Mouse (Mus musculus) limb, embryonic 15.5 days (tissue): ENCODE measurements around the gene Wnt10b. TPM values are rescaled to one million over a fixed set of nuclear protein-coding genes. Genes with fewer than 3 reads are reported as not detected.

Source experiments
- ATAC-seq: fragments of 200-750 bp; cut with Nextera tagmentation; 2 replicates; pipeline ENCODE4 v1.8.0; 2017; ENCODE audit warnings: low read depth, moderate TSS enrichment; ENCODE audit not compliant: insufficient number of reproducible peaks, low FRiP score, low TSS enrichment
- H3K27ac ChIP-seq: fragments of 300-500 bp; sonication (generic); 2 replicates; pipeline ENCODE4 v1.5.1; 2015; ENCODE audit warnings: moderate library complexity, mild to moderate bottlenecking, inconsistent platforms
- H3K27me3 ChIP-seq: fragments of 300-500 bp; sonication (generic); 2 replicates; pipeline ENCODE4 v1.6.1; 2015; ENCODE audit warnings: inconsistent platforms
- H3K36me3 ChIP-seq: fragments of 300-500 bp; sonication (generic); 2 replicates; pipeline ENCODE4 v1.6.1; 2015; ENCODE audit warnings: inconsistent platforms
- H3K4me1 ChIP-seq: fragments of 300-500 bp; sonication (generic); 2 replicates; pipeline ENCODE4 v1.6.1; 2015; ENCODE audit warnings: inconsistent platforms
- H3K4me2 ChIP-seq: fragments of 300-500 bp; sonication (generic); 2 replicates; pipeline ENCODE4 v1.6.1; 2015; ENCODE audit warnings: mild to moderate bottlenecking, inconsistent platforms
- H3K4me3 ChIP-seq: fragments of 300-500 bp; sonication (generic); 2 replicates; pipeline ENCODE4 v1.5.1; 2015; ENCODE audit warnings: mild to moderate bottlenecking, inconsistent platforms
- H3K9ac ChIP-seq: fragments of 300-500 bp; sonication (generic); 2 replicates; pipeline ENCODE4 v1.6.1; 2015; ENCODE audit warnings: inconsistent platforms
- H3K9me3 ChIP-seq: fragments of 300-500 bp; sonication (generic); 2 replicates; pipeline ENCODE4 v1.6.1; 2016; ENCODE audit warnings: inconsistent platforms
- WGBS: fragments of 180-500 bp; shearing (Covaris S2); methylation state at CpG from one replicate; pipeline ENCODE4 v1.1.7; 2015; 5-methylcytosine and 5-hydroxymethylcytosine counted together
- polyA plus RNA-seq: library from polyadenylated mRNA; unstranded; fragments of >200 nt; fragmentation: Nextera tagmentation; extraction: Ambion mirVana; gene quantifications from 2 replicates; pipeline ENCODE4 v1.2.1, GENCODE M21; 2015

The Wnt10b gene
- polyA plus RNA-seq, 1 experiment from 2014 or later = 7.0 TPM

DNA sequence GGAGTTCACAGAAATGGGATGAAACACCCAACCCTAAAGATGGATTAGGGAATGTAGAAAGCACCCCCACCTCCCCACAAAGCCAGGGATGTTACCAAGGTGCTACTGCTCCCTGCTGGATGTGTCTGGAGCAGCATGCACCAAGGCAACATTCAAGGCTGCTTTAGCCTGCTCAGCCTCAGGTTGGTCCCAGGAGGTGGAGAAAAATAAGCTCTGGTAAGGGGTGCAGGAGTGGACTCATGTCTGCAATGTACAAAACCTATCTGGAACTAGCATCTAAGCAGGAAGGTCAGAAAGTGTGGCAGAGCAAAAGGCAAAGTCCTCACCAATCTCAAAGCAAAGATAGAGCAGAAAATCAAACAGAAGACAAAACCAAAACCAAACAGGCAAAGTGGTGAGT lies 40.1 kb downstream of the Wnt10b start:
- H3K9ac ChIP-seq = no peak overlapping the region
- no peaks in the 10 kb centered on the region for H3K27me3 ChIP-seq
- H3K27ac ChIP-seq = no peak overlapping the region
- no peak overlapping the region for H3K4me3 ChIP-seq
- H3K4me1 ChIP-seq = 0 out of 2 replicates have a peak, but pooled peaks cover 4% of the 10 kb centered on the region
- H3K9me3 ChIP-seq = no peaks in the 10 kb centered on the region
- H3K36me3 ChIP-seq = peaks cover 73% of the 10 kb centered on the region
- no peak for ATAC-seq
- H3K4me2 ChIP-seq = no peak overlapping the region

DNA sequence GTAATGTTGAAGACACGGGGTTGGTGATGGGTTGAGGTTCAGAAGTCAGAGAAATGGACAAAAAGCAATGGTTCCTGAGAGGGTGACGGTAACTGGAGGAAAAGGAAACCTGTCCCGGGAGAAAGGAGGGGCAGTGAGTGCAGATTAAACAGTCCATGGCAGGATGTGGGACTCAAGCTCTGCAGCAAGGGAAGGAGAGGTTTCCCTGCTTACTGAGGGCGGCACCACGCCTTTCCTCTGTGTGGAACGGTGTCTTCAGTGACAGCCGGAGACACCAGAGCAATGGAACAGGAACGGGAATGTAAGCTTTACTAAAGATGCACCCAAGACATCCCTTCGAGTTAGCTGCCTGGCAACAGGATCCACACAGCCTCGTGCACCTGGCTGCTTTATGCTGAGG lies 41.4 kb downstream of the Wnt10b start:
- no peak overlapping the region for H3K4me2 ChIP-seq
- no peak overlapping the region for H3K4me3 ChIP-seq
- H3K4me1 ChIP-seq = no peaks in the 10 kb centered on the region
- peaks cover 61% of the 10 kb centered on the region for H3K36me3 ChIP-seq
- no peaks in the 10 kb centered on the region for H3K9me3 ChIP-seq
- H3K27me3 ChIP-seq = no peaks in the 10 kb centered on the region
- 90% methylated on average over 10 of the region's 10 CpGs for WGBS
- no peak overlapping the region for H3K9ac ChIP-seq
- ATAC-seq = no peak
- no peak overlapping the region for H3K27ac ChIP-seq

DNA sequence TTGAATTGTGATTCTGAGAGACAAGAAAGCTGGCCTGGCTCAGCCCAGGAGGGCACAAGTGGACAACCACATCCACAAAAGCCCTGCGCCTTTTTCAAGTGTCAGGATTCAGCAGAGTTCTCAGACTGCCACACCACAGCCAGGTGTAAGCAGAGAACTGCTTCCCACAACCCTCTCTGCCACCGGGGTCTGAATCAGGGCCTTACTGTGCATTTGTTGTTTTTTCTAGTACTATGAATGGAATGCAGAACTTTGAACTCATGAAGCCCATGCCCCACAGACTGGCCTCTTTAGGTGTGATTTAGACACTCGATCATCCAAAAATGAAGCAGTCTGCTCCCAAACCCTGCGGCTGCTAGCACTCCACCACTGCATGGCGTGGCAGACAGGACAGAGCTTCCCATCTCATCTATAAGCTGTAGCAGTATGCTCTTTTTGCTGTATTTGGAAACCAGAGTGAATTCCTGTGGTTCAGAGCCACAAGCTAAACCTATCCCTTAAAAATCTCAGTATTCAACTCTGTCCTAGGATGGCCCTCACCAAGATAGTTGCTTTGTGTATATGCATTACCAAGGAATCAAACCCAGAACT lies 43.9 kb downstream of the Wnt10b start:
- WGBS = 84% methylated on average over 5 of the region's 5 CpGs
- H3K9ac ChIP-seq = no peak overlapping the region
- ATAC-seq = no peak
- H3K9me3 ChIP-seq = no peaks in the 10 kb centered on the region
- H3K4me1 ChIP-seq = no peaks in the 10 kb centered on the region
- peaks cover 36% of the 10 kb centered on the region for H3K36me3 ChIP-seq
- H3K4me2 ChIP-seq = no peak overlapping the region
- no peaks in the 10 kb centered on the region for H3K27me3 ChIP-seq
- no peak overlapping the region for H3K27ac ChIP-seq
- no peak overlapping the region for H3K4me3 ChIP-seq

DNA sequence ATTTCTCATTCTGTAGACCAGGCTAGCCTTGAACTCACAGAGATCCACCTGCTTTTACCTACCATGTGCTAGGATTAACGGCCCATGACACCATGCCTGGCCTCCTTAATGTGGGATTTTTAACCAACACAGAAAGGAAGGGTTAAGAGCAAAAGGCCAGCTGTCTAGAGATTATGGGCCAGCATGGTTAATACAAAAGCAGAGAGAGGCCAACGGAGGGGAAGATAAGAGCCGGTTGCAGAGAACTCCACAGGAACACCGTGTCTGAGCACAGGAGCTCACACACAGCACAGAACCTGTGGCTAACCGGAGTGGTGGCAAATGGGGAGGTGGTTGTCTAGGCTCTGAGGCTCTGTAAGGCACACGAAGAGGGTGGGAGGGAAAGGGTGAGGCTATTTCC lies 44.6 kb downstream of the Wnt10b start:
- no peak for ATAC-seq

DNA sequence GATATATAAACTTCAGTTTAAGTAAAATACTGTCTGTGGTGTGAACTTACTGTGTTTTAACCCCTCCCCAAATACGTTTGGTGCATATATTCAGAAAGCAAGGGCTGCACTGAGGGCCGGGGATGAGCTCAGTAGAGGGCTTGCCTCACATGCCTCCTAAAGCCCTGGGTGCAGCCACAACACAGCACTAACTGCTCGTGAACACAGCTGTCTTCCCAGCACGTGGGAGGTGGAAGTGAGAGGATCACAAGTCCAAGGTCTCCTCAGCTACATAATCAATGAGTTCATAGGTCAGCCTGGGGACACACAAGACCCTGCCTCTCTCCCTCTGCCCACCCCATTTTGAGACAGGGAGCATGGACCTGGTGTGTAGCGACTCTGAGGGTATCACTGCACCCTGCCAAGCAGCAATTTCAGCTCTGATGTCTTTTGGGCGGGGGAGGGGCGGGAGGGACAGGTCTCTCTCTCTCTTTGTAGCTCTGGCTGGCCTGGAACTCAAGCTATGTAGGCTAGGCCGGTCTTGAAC lies 45.9 kb downstream of the Wnt10b start:
- Histone ChIP-seq H3K9me3 (no peaks in the 10 kb centered on the region), H3K27ac (no peak overlapping the region), H3K27me3 (no peaks in the 10 kb centered on the region), H3K36me3 (peaks cover 23% of the 10 kb centered on the region), H3K9ac (no peak overlapping the region), H3K4me3 (no peak overlapping the region), H3K4me1 (peaks cover 14% of the 10 kb centered on the region), H3K4me2 (no peak overlapping the region)
- ATAC-seq = no peak
- 67% methylated on average over 8 of the region's 8 CpGs for WGBS

More for the DNA sequence above, 44.6 kb downstream of the Wnt10b start:
- H3K4me2 ChIP-seq = no peak overlapping the region
- H3K27me3 ChIP-seq = no peaks in the 10 kb centered on the region
- H3K36me3 ChIP-seq = peaks cover 30% of the 10 kb centered on the region
- WGBS = 72% methylated on average over 6 of the region's 6 CpGs
- H3K9me3 ChIP-seq = no peaks in the 10 kb centered on the region
- no peak overlapping the region for H3K4me3 ChIP-seq
- 0 out of 2 replicates have a peak, but pooled peaks cover under 1% of the 10 kb centered on the region for H3K4me1 ChIP-seq
- H3K9ac ChIP-seq = no peak overlapping the region
- no peak overlapping the region for H3K27ac ChIP-seq

DNA sequence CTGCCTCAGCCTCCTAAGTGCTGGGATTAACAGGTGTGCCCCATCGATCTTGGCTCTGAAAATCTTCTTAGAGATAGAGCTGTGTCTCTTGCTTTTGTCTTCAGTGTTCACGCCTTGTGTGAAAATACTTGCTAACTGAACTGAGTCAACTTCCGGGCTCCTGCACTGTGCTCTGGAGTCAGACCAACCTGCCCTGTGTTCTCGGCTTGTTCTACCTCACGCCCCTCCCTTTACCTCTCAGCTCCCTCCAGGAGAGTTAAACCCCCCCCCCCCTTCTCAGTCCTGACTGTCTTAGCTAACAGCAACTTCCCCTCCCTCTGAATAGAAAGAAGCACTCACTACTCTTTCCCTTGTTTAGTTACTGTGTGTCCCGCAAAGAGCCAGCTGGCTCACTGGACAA lies 47.2 kb downstream of the Wnt10b start:
- WGBS = 80% methylated on average over 6 of the region's 6 CpGs
- H3K9me3 ChIP-seq = no peaks in the 10 kb centered on the region
- H3K4me1 ChIP-seq = peaks cover 24% of the 10 kb centered on the region
- H3K36me3 ChIP-seq = peaks cover 10% of the 10 kb centered on the region
- no peak overlapping the region for H3K4me2 ChIP-seq
- no peaks in the 10 kb centered on the region for H3K27me3 ChIP-seq
- H3K9ac ChIP-seq = no peak overlapping the region
- no peak overlapping the region for H3K4me3 ChIP-seq
- H3K27ac ChIP-seq = no peak overlapping the region
- ATAC-seq = no peak

DNA sequence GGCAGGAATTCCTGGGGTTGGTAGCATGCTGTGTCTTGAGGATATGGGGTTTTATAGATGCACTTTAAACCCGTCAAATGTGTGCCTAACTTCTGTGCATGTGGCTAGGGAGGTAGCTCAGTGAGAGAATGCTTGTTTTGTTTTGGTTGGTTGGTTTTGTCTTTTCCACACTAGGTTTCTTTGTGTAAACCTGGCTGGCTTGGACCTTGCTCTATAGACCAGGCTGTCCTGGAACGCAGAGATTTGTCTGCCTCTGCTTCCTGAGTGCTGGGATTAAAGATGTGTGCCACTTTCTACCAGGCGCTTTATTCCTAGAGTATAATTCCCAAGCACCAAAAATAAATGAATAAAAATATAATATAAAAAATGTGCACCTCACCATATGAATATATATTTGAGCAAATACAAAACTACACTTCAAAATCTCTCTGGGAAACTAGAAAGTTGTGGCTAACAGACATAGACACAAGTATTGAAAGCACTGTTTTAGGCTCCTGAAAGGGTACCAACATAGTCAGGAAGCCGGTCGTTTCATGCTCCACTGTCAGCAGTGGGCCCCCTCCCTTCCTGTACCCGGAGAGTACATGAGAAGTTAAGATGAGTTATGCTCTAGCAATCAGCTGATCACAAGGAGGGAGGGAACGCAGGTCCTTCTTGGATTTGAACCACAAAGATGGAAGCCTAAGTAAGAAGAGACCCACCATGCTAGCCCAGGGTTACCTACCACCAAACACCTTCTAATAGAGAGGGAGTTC lies 48.0 kb downstream of the Wnt10b start:
- Histone ChIP-seq H3K4me1 (peaks cover 26% of the 10 kb centered on the region), H3K36me3 (0 out of 2 replicates have a peak, but pooled peaks cover 2% of the 10 kb centered on the region), H3K9ac (no peak overlapping the region), H3K4me3 (no peak overlapping the region), H3K9me3 (no peaks in the 10 kb centered on the region), H3K27me3 (no peaks in the 10 kb centered on the region), H3K27ac (no peak overlapping the region), H3K4me2 (no peak overlapping the region)
- 66% methylated on average over 7 of the region's 7 CpGs for WGBS
- ATAC-seq = no peak

DNA sequence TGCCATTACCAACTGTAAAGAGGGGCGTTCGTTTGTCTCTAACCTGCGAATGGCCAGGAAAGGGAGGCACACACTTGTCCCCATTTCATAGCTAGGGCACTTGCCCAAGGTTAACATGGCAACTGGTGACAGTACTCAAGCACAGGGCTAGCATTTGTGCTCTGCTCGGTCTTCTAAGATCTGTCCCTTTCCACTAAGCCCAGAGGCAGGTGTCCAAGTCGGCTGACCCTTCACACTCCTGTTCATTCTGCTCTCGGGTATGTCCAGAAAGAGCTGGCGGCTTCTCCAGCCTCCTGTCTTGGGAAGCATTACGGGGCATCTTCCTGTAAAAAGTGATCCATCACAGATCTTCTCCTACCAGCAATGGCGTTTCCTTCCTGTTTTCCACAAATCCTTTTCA lies 49.6 kb downstream of the Wnt10b start:
- H3K9me3 ChIP-seq = no peaks in the 10 kb centered on the region
- no peak for ATAC-seq

DNA sequence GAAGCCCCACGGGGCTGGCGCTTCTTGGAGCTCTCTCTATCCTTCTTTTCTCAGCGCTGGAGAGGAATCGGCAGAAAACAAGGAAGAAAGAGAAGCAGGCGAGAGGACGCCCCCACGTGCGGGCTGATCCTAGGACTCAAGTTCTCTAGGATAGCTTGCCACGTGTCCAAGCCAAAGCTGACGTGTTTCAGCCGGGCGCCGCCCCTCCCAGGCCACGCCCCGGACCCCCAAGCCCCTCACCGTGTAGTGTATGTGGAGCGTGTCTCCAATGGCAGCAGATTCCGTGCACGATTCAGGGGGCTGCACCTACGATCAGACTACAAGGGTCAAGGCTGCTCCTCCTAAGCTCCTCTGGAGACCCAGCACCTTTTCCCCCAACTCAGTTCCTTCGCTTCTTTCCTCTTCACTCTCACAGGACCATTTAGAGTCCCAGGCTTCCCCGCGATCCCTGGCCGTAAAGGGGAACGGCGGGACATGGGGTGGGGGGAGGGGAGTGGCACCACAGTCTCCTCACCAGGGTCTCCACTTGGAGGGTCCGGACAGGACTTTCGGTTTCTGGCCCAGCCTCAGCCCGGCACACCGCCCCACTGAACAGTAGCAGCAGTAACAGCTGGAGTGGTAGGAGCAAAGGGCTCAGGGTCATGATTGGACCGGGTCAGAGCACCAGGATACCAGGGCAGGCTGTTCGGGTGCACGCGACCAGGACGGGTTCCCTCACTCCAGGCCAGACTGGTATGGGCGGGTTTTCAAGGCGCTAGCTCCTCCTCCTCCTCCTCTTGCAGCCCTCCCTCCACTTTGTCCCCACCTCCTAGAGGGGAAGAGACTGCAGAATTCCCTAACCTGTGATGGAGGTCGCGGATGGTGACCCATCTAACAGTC lies 50.3 kb downstream of the Wnt10b start, which contains the start of gene Fkbp11:
Fkbp11 (minus strand) TSS at position 756 of the 879 bp plus-strand sequence.
- H3K4me1 ChIP-seq = peaks cover 43% of the 10 kb centered on the region
- no peaks in the 10 kb centered on the region for H3K27me3 ChIP-seq
- WGBS = under 1% methylated on average over 39 of the region's 39 CpGs
- H3K36me3 ChIP-seq = no peaks in the 10 kb centered on the region
- peak; percentile 82 for ATAC-seq
- peak within 1 kb of the TSS; percentile 62 for H3K9ac ChIP-seq
- peak within 1 kb of the TSS; percentile 95 for H3K4me2 ChIP-seq
- H3K27ac ChIP-seq = peak within 1 kb of the TSS; percentile 70
- H3K4me3 ChIP-seq = peak within 1 kb of the TSS; percentile 52
- H3K9me3 ChIP-seq = no peaks in the 10 kb centered on the region

More for the DNA sequence above, 49.6 kb downstream of the Wnt10b start:
- H3K4me2 ChIP-seq = peak overlapping the region; percentile 95
- H3K27me3 ChIP-seq = no peaks in the 10 kb centered on the region
- peaks cover 40% of the 10 kb centered on the region for H3K4me1 ChIP-seq
- no peak overlapping the region for H3K27ac ChIP-seq
- H3K36me3 ChIP-seq = no peaks in the 10 kb centered on the region
- 34% methylated on average over 9 of the region's 9 CpGs for WGBS
- peak overlapping the region; percentile 52 for H3K4me3 ChIP-seq
- H3K9ac ChIP-seq = peak overlapping the region; percentile 62; the same call in 1 of the 2 replicates

DNA sequence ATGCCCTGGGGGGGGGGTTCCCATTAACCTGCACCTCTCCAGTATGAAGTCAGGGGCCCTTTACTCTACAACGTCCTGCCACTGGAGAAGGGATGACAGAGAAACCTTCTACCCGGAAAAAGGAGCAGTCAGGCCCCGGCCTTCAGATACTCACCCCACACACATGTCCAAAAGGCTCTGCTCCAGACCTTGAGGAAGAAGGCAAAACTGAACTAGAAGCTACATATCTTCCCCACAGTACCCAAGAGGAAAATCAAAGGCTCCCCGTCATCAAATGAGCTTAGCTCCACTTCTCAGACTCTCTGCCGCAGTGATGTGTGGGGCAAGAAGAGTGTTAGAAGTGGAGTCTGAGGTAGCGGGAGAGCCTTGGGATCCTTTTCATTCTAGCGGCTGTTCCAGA lies 51.2 kb downstream of the Wnt10b start:
- Histone ChIP-seq H3K9me3 (no peaks in the 10 kb centered on the region), H3K36me3 (no peaks in the 10 kb centered on the region), H3K4me2 (peak overlapping the region; percentile 95), H3K27ac (no peak overlapping the region), H3K9ac (0 out of 2 replicates have a peak overlapping the region, but pooled peaks have one; percentile 62), H3K4me1 (peaks cover 48% of the 10 kb centered on the region), H3K27me3 (no peaks in the 10 kb centered on the region), H3K4me3 (peak overlapping the region; percentile 52)
- no peak for ATAC-seq
- WGBS = 37% methylated on average over 7 of the region's 7 CpGs

DNA sequence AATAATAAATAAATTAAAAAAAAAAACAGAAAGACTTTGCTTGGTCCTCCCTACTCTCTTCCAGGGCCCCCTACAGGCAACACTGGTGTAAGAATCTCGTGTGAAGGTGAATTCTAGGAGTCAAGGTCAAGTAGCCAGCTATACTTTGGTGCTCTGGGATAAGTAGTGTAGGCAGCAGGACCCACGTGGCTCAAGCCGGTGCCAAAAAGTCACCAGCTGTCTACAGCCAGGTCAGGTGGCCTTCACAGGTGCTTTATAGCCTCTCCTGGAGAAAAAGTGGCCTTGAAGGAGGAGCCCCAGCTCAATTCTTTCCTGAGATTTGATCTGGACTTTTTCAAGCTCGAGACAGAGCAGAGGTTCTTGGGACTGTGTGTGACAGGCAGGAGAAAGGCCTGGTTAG lies 51.9 kb downstream of the Wnt10b start:
- Histone ChIP-seq H3K4me3 (no peak overlapping the region), H3K36me3 (no peaks in the 10 kb centered on the region), H3K9me3 (no peaks in the 10 kb centered on the region), H3K27me3 (no peaks in the 10 kb centered on the region), H3K9ac (no peak overlapping the region), H3K27ac (no peak overlapping the region), H3K4me2 (peak overlapping the region; percentile 95; the same call in 1 of the 2 replicates), H3K4me1 (peaks cover 48% of the 10 kb centered on the region)
- whole genome bisulfite sequencing = 71% methylated on average over 4 of the region's 4 CpGs
- no peak for ATAC-seq
